Comparison of ENCODE assay signal across 9 mouse cellular contexts in genomic region chr19:45310291-45310881, GRCm38 (mm10). TPM values are rescaled to one million over a fixed set of nuclear protein-coding genes. Genes with fewer than 3 reads are reported as not detected.
A peak's percentile ranks its signal among the peaks of the same experiment; 100 is the strongest.
DNase-seq lines count a peak whose midpoint lies in the region; ATAC-seq lines count a peak whose summit lies in the region.
"Had no signal": no experiment of that assay in that cellular context is flagged by ENCODE, and none has a peak within 500 bp of the region (broad histone marks: within the 10 kb centered on the region; RNA-seq: fewer than 3 reads in every experiment).

No protein-coding gene starts in this region.

- no peaks in the 10 kb centered on the region for H3K9me3 ChIP-seq in heart, embryonic 15.5 days (replicated peaks)
- no peaks in the 10 kb centered on the region for H3K9me3 ChIP-seq in hindbrain, embryonic 12.5 days (replicated peaks)
- H3K9me3 ChIP-seq in midbrain, embryonic 13.5 days, result no peaks in the 10 kb centered on the region
- H3K9me3 ChIP-seq: G1E had no signal

- no peak overlapping the region for H3K27ac ChIP-seq in heart, embryonic 15.5 days
- peak overlapping the region; percentile 93 for H3K27ac ChIP-seq in hindbrain, embryonic 12.5 days
- peak overlapping the region; percentile 89 for H3K27ac ChIP-seq in midbrain, embryonic 13.5 days

- DNase-seq in heart, adult 18-20 months, result no peak
- peak; percentile 23 for DNase-seq in NIH3T3 (ENCODE audit: low read depth)
- DNase-seq in urinary bladder, postnatal 25 days (ENCODE audit: low spot score), result no peak
- DNase-seq in yolk sac, embryonic 10.5 days (ENCODE audit: low spot score), result no peak

- ATAC-seq in heart, embryonic 15.5 days (replicated peaks; ENCODE audit: insufficient number of reproducible peaks, insufficient read depth, low FRiP score, low read depth), result peak; percentile 20; the same call in 1 of the 2 replicates
- ATAC-seq in hindbrain, embryonic 12.5 days (ENCODE audit: low FRiP score), result peak; percentile 6; the same call in 1 of the 2 replicates
- ATAC-seq in midbrain, embryonic 13.5 days, result no peak
- ATAC-seq in frontal cortex, adult (ENCODE audit: low TSS enrichment), result no peak

- H3K27me3 ChIP-seq in heart, embryonic 15.5 days, result peaks cover 26% of the 10 kb centered on the region
- peaks cover 42% of the 10 kb centered on the region for H3K27me3 ChIP-seq in hindbrain, embryonic 12.5 days
- peaks cover 67% of the 10 kb centered on the region for H3K27me3 ChIP-seq in midbrain, embryonic 13.5 days

- 23% methylated on average over 5 of the region's 5 CpGs for WGBS in heart, embryonic 15.5 days
- WGBS in hindbrain, embryonic 12.5 days, result 41% methylated on average over 5 of the region's 5 CpGs
- WGBS in midbrain, embryonic 13.5 days, result 35% methylated on average over 5 of the region's 5 CpGs

- peak overlapping the region; percentile 41 for H3K4me3 ChIP-seq in heart, embryonic 15.5 days
- H3K4me3 ChIP-seq in hindbrain, embryonic 12.5 days, result peak overlapping the region; percentile 18
- H3K4me3 ChIP-seq in midbrain, embryonic 13.5 days (replicated peaks), result peak overlapping the region; percentile 8

- H3K36me3 ChIP-seq in heart, embryonic 15.5 days, result no peaks in the 10 kb centered on the region
- no peaks in the 10 kb centered on the region for H3K36me3 ChIP-seq in hindbrain, embryonic 12.5 days
- H3K36me3 ChIP-seq in midbrain, embryonic 13.5 days, result no peaks in the 10 kb centered on the region
- H3K36me3 ChIP-seq: G1E had no signal

- peak overlapping the region; percentile 70 for H3K4me2 ChIP-seq in heart, embryonic 15.5 days
- H3K4me2 ChIP-seq in hindbrain, embryonic 12.5 days (replicated peaks), result peak overlapping the region; percentile 49
- H3K4me2 ChIP-seq in midbrain, embryonic 13.5 days (replicated peaks), result peak overlapping the region; percentile 48

- H3K4me1 ChIP-seq in heart, embryonic 15.5 days (replicated peaks), result peaks cover 26% of the 10 kb centered on the region
- peaks cover 50% of the 10 kb centered on the region for H3K4me1 ChIP-seq in hindbrain, embryonic 12.5 days
- H3K4me1 ChIP-seq in midbrain, embryonic 13.5 days (replicated peaks), result peaks cover 53% of the 10 kb centered on the region

- peak overlapping the region; percentile 41 for H3K9ac ChIP-seq in heart, embryonic 15.5 days
- H3K9ac ChIP-seq in hindbrain, embryonic 12.5 days, result no peak overlapping the region
- H3K9ac ChIP-seq in midbrain, embryonic 13.5 days (replicated peaks), result 0 out of 2 replicates have a peak overlapping the region, but pooled peaks have one; percentile 28

RNA-seq across cellular contexts. Expression of gene Btrc, which starts 53.1 kb away (rescaled TPM):
- polyA plus RNA-seq in heart, embryonic 15.5 days (2015; fragmentation: Nextera tagmentation; extraction: Ambion mirVana), result 26.7 and 31.9 TPM in 2 replicates
- total RNA-seq in heart, adult 18-20 months (2021), result 10 to 100 TPM; 22.2 to 25.7 TPM
- polyA plus RNA-seq in hindbrain, embryonic 12.5 days (2016; fragmentation: Nextera tagmentation; extraction: Ambion mirVana), result 63.0 and 67.1 TPM in 2 replicates
- polyA plus RNA-seq in midbrain, embryonic 13.5 days (2015; fragmentation: Nextera tagmentation; extraction: Ambion mirVana), result 62.7 and 63.5 TPM in 2 replicates

Comparison
In these comparisons a context has a peak if more than half of its experiments do, and no peak if none do; other contexts are left out.
1. ATAC-seq: peak in heart, embryonic 15.5 days (single experiment) and hindbrain, embryonic 12.5 days (single experiment); none in midbrain, embryonic 13.5 days (single experiment) and frontal cortex, adult (single experiment).
2. Peak in every context shown above with its lines, with median percentiles within 50 percentile points of each other: H3K4me2 ChIP-seq and H3K4me3 ChIP-seq.